Mouse (Mus musculus): ENCODE measurements at regions not wholly inside any gene's neighbourhood (a gene's known extent, or its start where the extent isn't known, plus 50 kb on each side); places are given as distances from the start of the nearest gene placed in this dataset.

DNA sequence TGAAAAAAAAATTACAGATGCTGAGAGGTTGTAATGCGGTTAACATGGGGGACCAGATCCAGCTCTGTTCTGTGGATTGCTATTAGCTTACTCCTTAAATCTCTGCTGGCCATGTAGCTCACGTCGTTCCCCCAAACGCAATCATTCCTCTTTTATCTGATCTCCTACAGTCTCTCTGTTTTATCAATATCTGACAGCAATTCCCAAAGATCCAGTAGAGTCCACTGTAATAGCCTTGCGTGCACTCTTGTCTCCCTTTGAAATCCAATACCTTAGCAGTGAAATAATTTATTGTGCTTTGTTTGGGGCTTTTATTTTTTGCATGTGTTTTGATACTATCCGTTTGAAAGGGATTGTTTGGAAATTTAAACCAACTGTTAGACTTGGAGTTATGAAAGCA is 120.4 kb upstream of the Lyplal1 start:
- no peaks in the 10 kb centered on the region for H3K9me3 ChIP-seq (replicated peaks; ENCODE audit: insufficient read depth, low read length)
- DNase-seq (ENCODE audit: low read depth, low spot score): no peak
- TF ChIP-seq MYC (IDR thresholded peaks at IDR 0.05; ENCODE audit: low read depth, low read length) (no peak), ZC3H11A (IDR thresholded peaks at IDR 0.05; ENCODE audit: low read depth, low read length) (no peak), TAL1 (IDR thresholded peaks at IDR 0.05; ENCODE audit: low read length) (no peak), HCFC1 (IDR thresholded peaks at IDR 0.05; ENCODE audit: low read depth, low read length) (no peak), ELF1 (IDR thresholded peaks at IDR 0.05; ENCODE audit: low read depth, low read length) (no peak), GABPA (IDR thresholded peaks at IDR 0.05; ENCODE audit: low read depth, low read length) (no peak), NELFE (IDR thresholded peaks at IDR 0.05; ENCODE audit: low read depth, low read length) (no peak), KAT2A (conservative IDR thresholded peaks at IDR 0.05; ENCODE audit: low read depth, low read length) (no peak), CHD2 (IDR thresholded peaks at IDR 0.05; ENCODE audit: low read length) (no peak), MAX (IDR thresholded peaks at IDR 0.05; ENCODE audit: low read length) (no peak), ZNF384 (IDR thresholded peaks at IDR 0.05; ENCODE audit: low read depth, low read length) (no peak), USF1 (IDR thresholded peaks at IDR 0.05; ENCODE audit: low read depth, low read length) (no peak), RAD21 (IDR thresholded peaks at IDR 0.05; ENCODE audit: low read depth, low read length) (no peak), EP300 (IDR thresholded peaks at IDR 0.05; ENCODE audit: low read depth in 1 of 2, low read length in 2 of 2) (no peak), RCOR1 (IDR thresholded peaks at IDR 0.05; ENCODE audit: low read depth, low read length) (no peak), SIN3A (IDR thresholded peaks at IDR 0.05; ENCODE audit: low read length) (no peak), ZMIZ1 (IDR thresholded peaks at IDR 0.05; ENCODE audit: low read depth, low read length) (no peak), USF2 (IDR thresholded peaks at IDR 0.05; ENCODE audit: borderline replicate concordance in 1 of 2, insufficient read depth in 1 of 2, low read depth in 1 of 2, low read length in 2 of 2) (no peak)
- no peak overlapping the region for H3K4me3 ChIP-seq (ENCODE audit: control insufficient read depth in 1 of 2, insufficient read depth in 1 of 2, low read depth in 2 of 2, low read length in 2 of 2)
- H3K27me3 ChIP-seq (ENCODE audit: control insufficient read depth in 1 of 2, insufficient read depth in 2 of 2, low read length in 2 of 2): no peaks in the 10 kb centered on the region
- no peak overlapping the region for H3K9ac ChIP-seq (ENCODE audit: control insufficient read depth, low read depth, low read length, poor library complexity, severe bottlenecking)
- no peak overlapping the region for H3K27ac ChIP-seq (ENCODE audit: control insufficient read depth, low read depth, low read length)
- no peaks in the 10 kb centered on the region for H3K4me1 ChIP-seq (ENCODE audit: control insufficient read depth in 1 of 2, insufficient read depth in 2 of 2, low read length in 2 of 2)
- H3K79me2 ChIP-seq (ENCODE audit: control insufficient read depth, insufficient read depth, low read length, poor library complexity): no peaks in the 10 kb centered on the region
- no peaks in the 10 kb centered on the region for H3K36me3 ChIP-seq (ENCODE audit: control insufficient read depth in 1 of 2, insufficient read depth in 2 of 2, low read length in 2 of 2)

DNA sequence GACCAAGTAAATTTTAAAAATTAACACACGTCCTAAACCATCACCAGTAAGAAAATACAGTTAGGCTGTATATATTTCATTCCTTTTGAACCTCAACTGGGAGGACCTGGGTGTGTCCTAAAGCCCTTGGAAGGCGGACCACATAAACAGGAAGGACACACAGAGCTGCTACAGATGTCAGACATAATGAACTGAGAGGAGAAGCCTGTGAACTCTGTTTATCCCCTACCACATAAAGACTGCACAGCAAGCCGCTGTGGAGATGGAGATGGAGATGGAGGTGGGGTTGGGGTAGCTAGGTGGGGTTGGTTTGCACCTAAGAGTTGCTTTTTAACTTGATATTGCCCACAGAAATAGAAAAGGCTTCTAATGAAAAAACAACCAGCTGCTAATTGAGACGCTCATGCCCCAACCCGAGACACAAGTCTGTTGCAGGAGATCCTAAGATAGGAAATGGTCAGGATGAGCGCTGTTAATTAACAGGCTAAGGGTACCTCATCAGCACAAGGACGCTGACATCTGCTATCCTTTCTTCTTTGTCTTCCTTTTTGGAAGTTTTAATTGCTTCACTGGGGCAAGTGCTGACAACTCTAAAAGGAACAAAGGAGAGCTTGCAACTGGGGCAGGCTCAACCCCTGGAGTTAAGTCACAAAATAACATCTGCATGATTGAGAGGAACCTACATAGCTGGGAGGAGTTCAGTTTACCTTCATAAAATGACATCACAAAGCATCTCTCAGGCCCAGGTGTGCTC is 119.3 kb upstream of the Lyplal1 start:
- no peaks in the 10 kb centered on the region for H3K9me3 ChIP-seq (replicated peaks; ENCODE audit: insufficient read depth, low read length)
- no peaks in the 10 kb centered on the region for H3K79me2 ChIP-seq (ENCODE audit: control insufficient read depth, insufficient read depth, low read length, poor library complexity)
- no peak overlapping the region for H3K9ac ChIP-seq (ENCODE audit: control insufficient read depth, low read depth, low read length, poor library complexity, severe bottlenecking)
- no peak for TF ChIP-seq ELF1 (IDR thresholded peaks at IDR 0.05; ENCODE audit: low read depth, low read length)
- no peak for TF ChIP-seq ZNF384 (IDR thresholded peaks at IDR 0.05; ENCODE audit: low read depth, low read length)
- TF ChIP-seq MYC (IDR thresholded peaks at IDR 0.05; ENCODE audit: low read depth, low read length): no peak
- no peak for TF ChIP-seq MEF2A (IDR thresholded peaks at IDR 0.05; ENCODE audit: extremely low read depth, insufficient replicate concordance, low read depth, low read length, poor library complexity, severe bottlenecking)
- no peak for TF ChIP-seq E2F4 (IDR thresholded peaks at IDR 0.05; ENCODE audit: borderline replicate concordance, low read depth, low read length)
- no peak for TF ChIP-seq GATA1 (IDR thresholded peaks at IDR 0.05; ENCODE audit: low read depth, low read length)
- no peak for TF ChIP-seq USF1 (IDR thresholded peaks at IDR 0.05; ENCODE audit: low read depth, low read length)
- no peak for TF ChIP-seq UBTF (IDR thresholded peaks at IDR 0.05; ENCODE audit: borderline replicate concordance, insufficient read depth, low read depth, low read length)
- no peak for TF ChIP-seq USF2 (IDR thresholded peaks at IDR 0.05; ENCODE audit: borderline replicate concordance in 1 of 2, insufficient read depth in 1 of 2, low read depth in 1 of 2, low read length in 2 of 2)
- TF ChIP-seq MYB (IDR thresholded peaks at IDR 0.05; ENCODE audit: low read depth, low read length): no peak
- TF ChIP-seq MAX (IDR thresholded peaks at IDR 0.05; ENCODE audit: low read length): no peak
- no peak overlapping the region for H3K27ac ChIP-seq (ENCODE audit: control insufficient read depth, low read depth, low read length)
- no peak overlapping the region for H3K4me3 ChIP-seq (ENCODE audit: control insufficient read depth in 1 of 2, insufficient read depth in 1 of 2, low read depth in 2 of 2, low read length in 2 of 2)
- H3K4me1 ChIP-seq (ENCODE audit: control insufficient read depth in 1 of 2, insufficient read depth in 2 of 2, low read length in 2 of 2): no peaks in the 10 kb centered on the region
- no peaks in the 10 kb centered on the region for H3K27me3 ChIP-seq (ENCODE audit: control insufficient read depth in 1 of 2, insufficient read depth in 2 of 2, low read length in 2 of 2)
- H3K36me3 ChIP-seq (ENCODE audit: control insufficient read depth in 1 of 2, insufficient read depth in 2 of 2, low read length in 2 of 2): no peaks in the 10 kb centered on the region
- DNase-seq (ENCODE audit: low read depth, low spot score): no peak

Measured in MEL (cell line).